Mouse (Mus musculus) stomach, embryonic 16.5 days (tissue): ENCODE measurements around the gene Lime1. TPM values are rescaled to one million over a fixed set of nuclear protein-coding genes. Genes with fewer than 3 reads are reported as not detected.

Experiments used
- ATAC-seq: fragments of 200-750 bp; cut with Nextera tagmentation; 2 replicates; pipeline ENCODE4 v1.8.0; 2017; ENCODE audit warnings: moderate number of reproducible peaks, moderate TSS enrichment; ENCODE audit not compliant: insufficient read depth, low FRiP score
- H3K27ac ChIP-seq: fragments of 300-500 bp; sonication (generic); 2 replicates; pipeline ENCODE4 v1.5.1; 2014; ENCODE audit warnings: low read length
- H3K27me3 ChIP-seq: fragments of 300-500 bp; sonication (generic); 2 replicates; pipeline ENCODE4 v1.6.1; 2014; ENCODE audit warnings: low read length, control low read depth, mixed read lengths; ENCODE audit not compliant: control insufficient read depth, insufficient read depth
- H3K36me3 ChIP-seq: fragments of 300-500 bp; sonication (generic); 2 replicates; pipeline ENCODE4 v1.6.1; 2014; ENCODE audit warnings: low read length; ENCODE audit not compliant: control insufficient read depth, insufficient read depth
- H3K4me1 ChIP-seq: fragments of 300-500 bp; sonication (generic); 2 replicates; pipeline ENCODE4 v1.6.1; 2014; ENCODE audit warnings: low read length, control low read depth, mixed read lengths; ENCODE audit not compliant: control insufficient read depth, insufficient read depth
- H3K4me2 ChIP-seq: fragments of 300-500 bp; sonication (generic); 2 replicates; pipeline ENCODE4 v1.6.1; 2014; ENCODE audit warnings: low read depth, low read length, mixed read lengths
- H3K4me3 ChIP-seq: fragments of 300-500 bp; sonication (generic); replicated peaks from 2 replicates; pipeline ENCODE4 v1.5.1; 2014; ENCODE audit warnings: mild to moderate bottlenecking, low read length
- H3K9ac ChIP-seq: fragments of 300-500 bp; sonication (generic); 2 replicates; pipeline ENCODE4 v1.6.1; 2014; ENCODE audit warnings: low read length
- H3K9me3 ChIP-seq: fragments of 300-500 bp; sonication (generic); replicated peaks from 2 replicates; pipeline ENCODE4 v1.6.1; 2016; ENCODE audit warnings: low read length, control low read depth; ENCODE audit not compliant: control insufficient read depth
- WGBS: fragments of 180-500 bp; shearing (Covaris S2); extraction: QIAGEN DNeasy Blood & Tissue Kit; methylation state at CpG from one replicate; pipeline ENCODE4 v1.1.7; 2014; 5-methylcytosine and 5-hydroxymethylcytosine counted together
- polyA plus RNA-seq: library from polyadenylated mRNA; unstranded; fragments of >200 nt; fragmentation: Nextera tagmentation; extraction: Ambion mirVana; gene quantifications from 2 replicates; pipeline ENCODE4 v1.2.1, GENCODE M21; 2015

Lime1 gene
- 17.8 and 19.9 TPM in 2 replicates for polyA plus RNA-seq

GRCm38 (mm10) chr2:181379778-181380177 is at the start of gene Lime1:
Lime1 (plus strand) TSS chr2:181380078.
- WGBS: 91% methylated on average over 12 of the region's 12 CpGs
- no peaks in the 10 kb centered on the region for H3K9me3 ChIP-seq

GRCm38 (mm10) chr2:181332542-181332941 is 47.3 kb upstream of the Lime1 start:
- Histone ChIP-seq H3K27ac (no peak overlapping the region), H3K4me1 (no peaks in the 10 kb centered on the region), H3K4me2 (no peak overlapping the region), H3K9ac (no peak overlapping the region), H3K4me3 (no peak overlapping the region), H3K27me3 (no peaks in the 10 kb centered on the region), H3K9me3 (no peaks in the 10 kb centered on the region), H3K36me3 (peaks cover 7% of the 10 kb centered on the region; the same call in 1 of the 2 replicates)
- no peak for ATAC-seq

More at GRCm38 (mm10) chr2:181379778-181380177, at the start of gene Lime1:
- no peaks in the 10 kb centered on the region for H3K27me3 ChIP-seq
- H3K4me1 ChIP-seq: no peaks in the 10 kb centered on the region
- ATAC-seq: no peak
- peaks cover 11% of the 10 kb centered on the region for H3K36me3 ChIP-seq
- H3K4me2 ChIP-seq: no peak within 1 kb of the TSS
- H3K4me3 ChIP-seq: no peak within 1 kb of the TSS
- no peak within 1 kb of the TSS for H3K9ac ChIP-seq
- no peak within 1 kb of the TSS for H3K27ac ChIP-seq

GRCm38 (mm10) chr2:181334023-181334422 is 45.9 kb upstream of the Lime1 start:
- Histone ChIP-seq H3K4me1 (no peaks in the 10 kb centered on the region), H3K27ac (no peak overlapping the region), H3K27me3 (no peaks in the 10 kb centered on the region), H3K9me3 (no peaks in the 10 kb centered on the region), H3K9ac (no peak overlapping the region), H3K36me3 (peaks cover 9% of the 10 kb centered on the region; the same call in 1 of the 2 replicates), H3K4me3 (no peak overlapping the region), H3K4me2 (no peak overlapping the region)
- ATAC-seq: peak; percentile 58; the same call in 1 of the 2 replicates
- WGBS: 60% methylated on average over 3 of the region's 3 CpGs

GRCm38 (mm10) chr2:181340426-181340825 is 39.5 kb upstream of the Lime1 start:
- Histone ChIP-seq H3K27me3 (no peaks in the 10 kb centered on the region), H3K36me3 (peaks cover 27% of the 10 kb centered on the region; the same call in 1 of the 2 replicates), H3K9ac (no peak overlapping the region), H3K9me3 (no peaks in the 10 kb centered on the region), H3K4me1 (no peaks in the 10 kb centered on the region), H3K4me3 (no peak overlapping the region), H3K4me2 (no peak overlapping the region), H3K27ac (no peak overlapping the region)
- ATAC-seq: no peak
- 84% methylated on average over 4 of the region's 4 CpGs for WGBS

- no peak for ATAC-seq
- Histone ChIP-seq H3K4me2 (no peak overlapping the region), H3K4me1 (no peaks in the 10 kb centered on the region), H3K36me3 (peaks cover 20% of the 10 kb centered on the region; the same call in 1 of the 2 replicates), H3K27me3 (no peaks in the 10 kb centered on the region), H3K27ac (no peak overlapping the region), H3K4me3 (no peak overlapping the region), H3K9me3 (no peaks in the 10 kb centered on the region), H3K9ac (no peak overlapping the region)
- WGBS: 92% methylated on average over 6 of the region's 6 CpGs
Measured at GRCm38 (mm10) chr2:181342766-181343165, 37.1 kb upstream of the Lime1 start.

GRCm38 (mm10) chr2:181356780-181357179 is 23.1 kb upstream of the Lime1 start:
- 82% methylated on average over 3 of the region's 3 CpGs for WGBS
- no peak overlapping the region for H3K4me2 ChIP-seq
- no peak overlapping the region for H3K27ac ChIP-seq
- H3K9ac ChIP-seq: no peak overlapping the region
- no peaks in the 10 kb centered on the region for H3K4me1 ChIP-seq
- H3K36me3 ChIP-seq: peaks cover 11% of the 10 kb centered on the region
- no peak overlapping the region for H3K4me3 ChIP-seq
- no peak for ATAC-seq
- H3K27me3 ChIP-seq: no peaks in the 10 kb centered on the region
- no peaks in the 10 kb centered on the region for H3K9me3 ChIP-seq

- H3K4me1 ChIP-seq: peaks cover 23% of the 10 kb centered on the region
- ATAC-seq: no peak
- H3K27me3 ChIP-seq: no peaks in the 10 kb centered on the region
- no peaks in the 10 kb centered on the region for H3K9me3 ChIP-seq
- WGBS: 82% methylated on average over 3 of the region's 3 CpGs
- H3K4me2 ChIP-seq: peak overlapping the region; percentile 96
- peaks cover 3% of the 10 kb centered on the region for H3K36me3 ChIP-seq
- H3K9ac ChIP-seq: peak overlapping the region; percentile 91
- no peak overlapping the region for H3K27ac ChIP-seq
- peak overlapping the region; percentile 81 for H3K4me3 ChIP-seq
Measured at GRCm38 (mm10) chr2:181363946-181364345, 15.9 kb upstream of the Lime1 start.

- peak overlapping the region; percentile 96 for H3K4me2 ChIP-seq
- no peak for ATAC-seq
Measured at GRCm38 (mm10) chr2:181364487-181364859, 15.4 kb upstream of the Lime1 start.

GRCm38 (mm10) chr2:181364860-181365596 is 14.8 kb upstream of the Lime1 start, which contains the start of the genes Zgpat and Arfrp1:
Zgpat (plus strand) TSS chr2:181364928.
Arfrp1 (minus strand) TSS chr2:181365404.
- Histone ChIP-seq H3K9me3 (no peaks in the 10 kb centered on the region; the same call in 1 of the 2 replicates), H3K9ac (peak within 1 kb of the TSS; percentile 91), H3K4me3 (peak within 1 kb of the TSS; percentile 81), H3K27me3 (no peaks in the 10 kb centered on the region), H3K27ac (peak within 1 kb of the TSS; percentile 86), H3K4me2 (peak within 1 kb of the TSS; percentile 96), H3K36me3 (peaks cover 5% of the 10 kb centered on the region; the same call in 1 of the 2 replicates), H3K4me1 (peaks cover 23% of the 10 kb centered on the region)
- ATAC-seq: peak; percentile 90
- WGBS: under 1% methylated on average over 64 of the region's 71 CpGs

More at GRCm38 (mm10) chr2:181364487-181364859, 15.4 kb upstream of the Lime1 start:
- WGBS: 6% methylated on average over 14 of the region's 14 CpGs
- Histone ChIP-seq H3K36me3 (no peaks in the 10 kb centered on the region; the same call in 1 of the 2 replicates), H3K9me3 (no peaks in the 10 kb centered on the region), H3K27me3 (no peaks in the 10 kb centered on the region), H3K27ac (peak overlapping the region; percentile 86; the same call in 1 of the 2 replicates), H3K4me3 (peak overlapping the region; percentile 81), H3K9ac (peak overlapping the region; percentile 91), H3K4me1 (peaks cover 23% of the 10 kb centered on the region)
